Mouse (Mus musculus): ENCODE results near the gene Gm10718. TPM values are rescaled to one million over a fixed set of nuclear protein-coding genes. Genes with fewer than 3 reads are reported as not detected.
"Not testable (repeated sequence)": the region's sequence is repeated elsewhere in the genome, so short reads cannot be mapped to it uniquely, and the experiment has no call there.

Gm10718 gene
- polyA plus RNA-seq, 1 experiment from 2014 or later: not detected

DNA sequence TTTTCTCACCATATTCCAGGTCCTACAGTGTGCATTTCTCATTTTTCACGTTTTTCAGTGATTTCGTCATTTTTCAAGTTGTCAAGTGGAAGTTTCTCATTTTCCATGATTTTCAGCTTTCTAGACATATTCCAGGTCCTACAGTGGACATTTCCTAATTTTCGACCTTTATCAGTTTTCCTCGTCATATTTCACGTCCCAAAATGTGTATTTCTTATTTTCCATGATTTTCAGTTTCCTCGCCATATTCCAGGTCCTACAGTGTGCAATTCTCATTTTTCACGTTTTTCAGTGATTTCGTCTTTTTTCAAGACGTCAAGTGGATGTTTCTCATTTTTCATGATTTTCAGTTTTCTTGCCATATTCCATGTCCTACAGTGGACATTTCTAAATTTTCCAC is 3.9 kb downstream of the Gm10718 start:
- H3K4me1 ChIP-seq (ENCODE audit: control insufficient read depth, insufficient read depth, low read length); H3K36me3 ChIP-seq (replicated peaks; ENCODE audit: control insufficient read depth, insufficient read depth, low read depth, low read length); H3K27me3 ChIP-seq (ENCODE audit: control insufficient read depth, insufficient read depth, low read length); H3K4me3 ChIP-seq (ENCODE audit: low read depth, low read length); H3K9ac ChIP-seq (replicated peaks; ENCODE audit: low read length); H3K27ac ChIP-seq (replicated peaks; ENCODE audit: low read depth, low read length); H3K4me2 ChIP-seq (ENCODE audit: low read depth, low read length); H3K9me3 ChIP-seq (replicated peaks; ENCODE audit: control insufficient read depth, low read length); ATAC-seq (replicated peaks; ENCODE audit: insufficient number of reproducible peaks, low FRiP score, low TSS enrichment, low read depth): not testable (repeated sequence)
- peak; percentile 68 for DNase-seq (ENCODE audit: low spot score)
- 73% methylated on average over 9 of the region's 9 CpGs for WGBS

DNA sequence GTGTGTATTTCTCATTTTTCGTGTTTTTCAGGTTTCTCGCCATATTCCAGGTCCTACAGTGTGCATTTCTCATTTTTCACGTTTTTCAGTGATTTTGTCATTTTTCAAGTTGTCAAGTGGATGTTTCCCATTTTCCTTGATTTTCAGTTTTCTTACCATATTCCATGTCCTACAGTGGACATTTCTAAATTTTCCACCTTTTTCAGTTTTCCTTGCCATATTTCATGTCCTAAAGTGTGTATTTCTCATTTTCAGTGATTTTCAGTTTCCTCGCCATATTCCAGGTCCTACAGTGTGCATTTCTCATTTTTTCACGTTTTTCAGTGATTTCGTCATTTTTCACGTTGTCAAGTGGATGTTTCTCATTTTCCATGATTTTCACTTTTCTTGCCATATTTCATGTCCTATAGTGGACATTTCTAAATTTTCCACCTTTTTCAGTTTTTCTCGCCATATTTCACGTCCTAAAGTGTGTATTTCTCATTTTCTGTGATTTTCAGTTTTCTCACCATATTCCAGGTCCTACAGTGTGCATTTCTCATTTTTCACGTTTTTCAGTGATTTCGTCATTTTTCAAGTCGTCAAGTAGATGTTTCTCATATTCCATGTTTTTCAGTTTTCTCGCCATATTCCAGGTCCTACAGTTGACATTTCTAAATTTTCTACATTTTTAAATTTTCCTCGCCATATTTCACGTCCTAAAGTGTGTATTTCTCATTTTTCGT is 6.1 kb downstream of the Gm10718 start:
- 64% methylated on average over 11 of the region's 16 CpGs for WGBS
- ATAC-seq (replicated peaks; ENCODE audit: insufficient number of reproducible peaks, low FRiP score, low TSS enrichment, low read depth); H3K36me3 ChIP-seq (replicated peaks; ENCODE audit: control insufficient read depth, insufficient read depth, low read depth, low read length); H3K9ac ChIP-seq (replicated peaks; ENCODE audit: low read length); H3K27ac ChIP-seq (replicated peaks; ENCODE audit: low read depth, low read length); H3K9me3 ChIP-seq (replicated peaks; ENCODE audit: control insufficient read depth, low read length); H3K27me3 ChIP-seq (ENCODE audit: control insufficient read depth, insufficient read depth, low read length); H3K4me2 ChIP-seq (ENCODE audit: low read depth, low read length); H3K4me3 ChIP-seq (ENCODE audit: low read depth, low read length); DNase-seq (ENCODE audit: low spot score); H3K4me1 ChIP-seq (ENCODE audit: control insufficient read depth, insufficient read depth, low read length): not testable (repeated sequence)

DNA sequence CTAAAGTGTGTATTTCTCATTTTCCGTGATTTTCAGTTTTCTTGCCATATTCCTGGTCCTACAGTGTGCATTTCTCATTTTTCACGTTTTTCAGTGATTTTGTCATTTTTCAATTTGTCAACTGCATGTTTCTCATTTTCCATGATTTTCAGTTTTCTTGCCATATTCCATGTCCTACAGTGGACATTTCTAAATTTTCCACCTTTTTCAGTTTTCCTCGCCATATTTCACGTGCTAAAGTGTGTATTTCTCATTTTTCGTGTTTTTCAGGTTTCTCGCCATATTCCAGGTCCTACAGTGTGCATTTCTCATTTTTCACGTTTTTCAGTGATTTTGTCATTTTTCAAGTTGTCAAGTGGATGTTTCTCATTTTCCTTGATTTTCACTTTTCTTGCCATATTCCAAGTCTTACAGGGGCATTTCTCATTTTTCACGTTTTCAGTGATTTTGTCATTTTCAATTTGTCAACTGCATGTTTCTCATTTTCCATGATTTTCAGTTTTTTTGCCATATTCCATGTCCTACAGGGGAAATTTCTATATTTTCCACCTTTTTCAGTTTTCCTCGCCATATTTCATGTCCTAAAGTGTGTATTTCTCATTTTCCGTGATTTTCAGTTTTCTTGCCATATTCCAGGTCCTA is 7.5 kb downstream of the Gm10718 start:
- H3K9ac ChIP-seq (replicated peaks; ENCODE audit: low read length); H3K4me3 ChIP-seq (ENCODE audit: low read depth, low read length); H3K36me3 ChIP-seq (replicated peaks; ENCODE audit: control insufficient read depth, insufficient read depth, low read depth, low read length); ATAC-seq (replicated peaks; ENCODE audit: insufficient number of reproducible peaks, low FRiP score, low TSS enrichment, low read depth); H3K4me1 ChIP-seq (ENCODE audit: control insufficient read depth, insufficient read depth, low read length); H3K27ac ChIP-seq (replicated peaks; ENCODE audit: low read depth, low read length); H3K27me3 ChIP-seq (ENCODE audit: control insufficient read depth, insufficient read depth, low read length); H3K4me2 ChIP-seq (ENCODE audit: low read depth, low read length); H3K9me3 ChIP-seq (replicated peaks; ENCODE audit: control insufficient read depth, low read length): not testable (repeated sequence)
- peak; percentile 93 for DNase-seq (ENCODE audit: low spot score)
- WGBS: 68% methylated on average over 2 of the region's 10 CpGs

DNA sequence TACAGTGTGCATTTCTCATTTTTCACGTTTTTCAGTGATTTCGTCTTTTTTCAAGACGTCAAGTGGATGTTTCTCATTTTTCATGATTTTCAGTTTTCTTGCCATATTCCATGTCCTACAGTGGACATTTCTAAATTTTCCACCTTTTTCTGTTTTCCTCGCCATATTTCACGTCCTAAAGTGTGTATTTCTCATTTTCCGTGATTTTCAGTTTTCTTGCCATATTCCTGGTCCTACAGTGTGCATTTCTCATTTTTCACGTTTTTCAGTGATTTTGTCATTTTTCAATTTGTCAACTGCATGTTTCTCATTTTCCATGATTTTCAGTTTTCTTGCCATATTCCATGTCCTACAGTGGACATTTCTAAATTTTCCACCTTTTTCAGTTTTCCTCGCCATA is 11.0 kb downstream of the Gm10718 start, which contains the start of gene Gm17535:
TSS of gene Gm17535 (plus strand) at position 301 of the 400 bp plus-strand sequence.
- H3K9me3 ChIP-seq (replicated peaks; ENCODE audit: control insufficient read depth, low read length); H3K36me3 ChIP-seq (replicated peaks; ENCODE audit: control insufficient read depth, insufficient read depth, low read depth, low read length); H3K9ac ChIP-seq (replicated peaks; ENCODE audit: low read length); H3K27ac ChIP-seq (replicated peaks; ENCODE audit: low read depth, low read length); ATAC-seq (replicated peaks; ENCODE audit: insufficient number of reproducible peaks, low FRiP score, low TSS enrichment, low read depth); H3K4me3 ChIP-seq (ENCODE audit: low read depth, low read length); H3K27me3 ChIP-seq (ENCODE audit: control insufficient read depth, insufficient read depth, low read length); H3K4me1 ChIP-seq (ENCODE audit: control insufficient read depth, insufficient read depth, low read length); H3K4me2 ChIP-seq (ENCODE audit: low read depth, low read length); DNase-seq (ENCODE audit: low spot score): not testable (repeated sequence)
- WGBS: no CpG with 5 or more reads among the region's 8 CpGs

DNA sequence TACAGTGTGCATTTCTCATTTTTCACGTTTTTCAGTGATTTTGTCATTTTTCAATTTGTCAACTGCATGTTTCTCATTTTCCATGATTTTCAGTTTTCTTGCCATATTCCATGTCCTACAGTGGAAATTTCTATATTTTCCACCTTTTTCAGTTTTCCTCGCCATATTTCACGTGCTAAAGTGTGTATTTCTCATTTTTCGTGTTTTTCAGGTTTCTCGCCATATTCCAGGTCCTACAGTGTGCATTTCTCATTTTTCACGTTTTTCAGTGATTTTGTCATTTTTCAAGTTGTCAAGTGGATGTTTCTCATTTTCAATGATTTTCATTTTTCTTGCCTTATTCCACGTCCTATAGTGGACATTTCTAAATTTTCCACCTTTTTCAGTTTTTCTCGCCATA is 13.2 kb downstream of the Gm10718 start, which contains the start of gene Gm10715:
TSS of gene Gm10715 (plus strand) at position 301 of the 400 bp plus-strand sequence.
- H3K9me3 ChIP-seq (replicated peaks; ENCODE audit: control insufficient read depth, low read length); H3K4me2 ChIP-seq (ENCODE audit: low read depth, low read length); H3K4me3 ChIP-seq (ENCODE audit: low read depth, low read length); H3K9ac ChIP-seq (replicated peaks; ENCODE audit: low read length); H3K4me1 ChIP-seq (ENCODE audit: control insufficient read depth, insufficient read depth, low read length); ATAC-seq (replicated peaks; ENCODE audit: insufficient number of reproducible peaks, low FRiP score, low TSS enrichment, low read depth); H3K36me3 ChIP-seq (replicated peaks; ENCODE audit: control insufficient read depth, insufficient read depth, low read depth, low read length); H3K27me3 ChIP-seq (ENCODE audit: control insufficient read depth, insufficient read depth, low read length); H3K27ac ChIP-seq (replicated peaks; ENCODE audit: low read depth, low read length); DNase-seq (ENCODE audit: low spot score): not testable (repeated sequence)
- 70% methylated on average over 6 of the region's 8 CpGs for WGBS

DNA sequence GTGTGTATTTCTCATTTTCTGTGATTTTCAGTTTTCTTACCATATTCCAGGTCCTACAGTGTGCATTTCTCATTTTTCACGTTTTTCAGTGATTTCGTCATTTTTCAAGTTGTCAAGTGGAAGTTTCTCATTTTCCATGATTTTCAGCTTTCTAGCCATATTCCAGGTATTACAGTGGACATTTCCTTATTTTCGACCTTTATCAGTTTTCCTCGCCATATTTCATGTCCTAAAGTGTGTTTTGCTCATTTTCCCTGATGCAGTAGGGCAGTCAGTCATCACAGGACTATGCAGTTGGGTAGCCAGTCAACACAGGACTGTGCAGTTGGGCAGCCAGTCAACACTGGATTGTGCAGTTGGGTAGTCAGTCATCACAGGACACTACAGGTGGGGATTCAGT is 14.8 kb downstream of the Gm10718 start:
- not testable (repeated sequence) for H3K27ac ChIP-seq (replicated peaks; ENCODE audit: low read depth, low read length); H3K4me1 ChIP-seq (ENCODE audit: control insufficient read depth, insufficient read depth, low read length); ATAC-seq (replicated peaks; ENCODE audit: insufficient number of reproducible peaks, low FRiP score, low TSS enrichment, low read depth); H3K9ac ChIP-seq (replicated peaks; ENCODE audit: low read length); H3K4me3 ChIP-seq (ENCODE audit: low read depth, low read length); H3K36me3 ChIP-seq (replicated peaks; ENCODE audit: control insufficient read depth, insufficient read depth, low read depth, low read length); H3K27me3 ChIP-seq (ENCODE audit: control insufficient read depth, insufficient read depth, low read length); H3K4me2 ChIP-seq (ENCODE audit: low read depth, low read length); H3K9me3 ChIP-seq (replicated peaks; ENCODE audit: control insufficient read depth, low read length)
- 63% methylated on average over 4 of the region's 4 CpGs for WGBS
- peak; percentile 0 for DNase-seq (ENCODE audit: low spot score)

Small RNA genes within 50 kb of the gene (microRNA-seq; reads per million reads assigned to microRNA genes)
- gene Mir101c (ENCODE audit: borderline number of aligned reads): not detected

Other genes starting within 250 kb of the Gm10718 start
- gene Gm10722, start 22.6 kb upstream of the Gm10718 start, polyA plus RNA-seq (2014; fragmentation: Nextera tagmentation; extraction: Ambion mirVana): not detected in 2 replicates
- gene Gm11168, start 20.2 kb upstream of the Gm10718 start, polyA plus RNA-seq (2014; fragmentation: Nextera tagmentation; extraction: Ambion mirVana): not detected in 2 replicates
- not detected in 2 replicates for gene Gm10721, start 10.4 kb upstream of the Gm10718 start, polyA plus RNA-seq (2014; fragmentation: Nextera tagmentation; extraction: Ambion mirVana)
- gene Gm10720, start 7.9 kb upstream of the Gm10718 start, polyA plus RNA-seq (2014; fragmentation: Nextera tagmentation; extraction: Ambion mirVana): not detected in 2 replicates
- not detected in 2 replicates for gene Gm10719, start 6.1 kb upstream of the Gm10718 start, polyA plus RNA-seq (2014; fragmentation: Nextera tagmentation; extraction: Ambion mirVana)
- not detected in 2 replicates for gene Gm10717, start 1.9 kb downstream of the Gm10718 start, polyA plus RNA-seq (2014; fragmentation: Nextera tagmentation; extraction: Ambion mirVana)
- not detected in 2 replicates for gene Gm17535, start 11.1 kb downstream of the Gm10718 start, polyA plus RNA-seq (2014; fragmentation: Nextera tagmentation; extraction: Ambion mirVana)
- not detected in 2 replicates for gene Gm10715, start 13.3 kb downstream of the Gm10718 start, polyA plus RNA-seq (2014; fragmentation: Nextera tagmentation; extraction: Ambion mirVana)

Measured in embryonic facial prominence, embryonic 11.5 days (tissue).